Mouse (Mus musculus): ENCODE results near the gene Neb. TPM values are rescaled to one million over a fixed set of nuclear protein-coding genes. Genes with fewer than 3 reads are reported as not detected.
"Not testable (repeated sequence)": the region's sequence is repeated elsewhere in the genome, so short reads cannot be mapped to it uniquely, and the experiment has no call there.

Gene Neb
- polyA plus RNA-seq, 1 experiment from 2014 or later = 2.0 TPM

- Histone ChIP-seq H3K27me3 (replicated peaks) (no peaks in the 10 kb centered on the region), H3K9ac (no peak overlapping the region), H3K4me3 (no peak overlapping the region), H3K9me3 (no peaks in the 10 kb centered on the region), H3K4me1 (no peaks in the 10 kb centered on the region), H3K4me2 (no peak overlapping the region), H3K36me3 (no peaks in the 10 kb centered on the region), H3K27ac (replicated peaks) (no peak overlapping the region)
- no peak for ATAC-seq (ENCODE audit: extremely low read depth, insufficient number of reproducible peaks, low FRiP score, low TSS enrichment)
- 86% methylated on average over 1 of the region's 1 CpGs for WGBS
Measured at GRCm38 (mm10) chr2:52179678-52180077, 198.6 kb downstream of the Neb start.

- Histone ChIP-seq H3K27me3 (replicated peaks) (no peaks in the 10 kb centered on the region), H3K27ac (replicated peaks) (no peak overlapping the region), H3K9me3 (no peaks in the 10 kb centered on the region), H3K4me3 (no peak overlapping the region), H3K4me1 (no peaks in the 10 kb centered on the region), H3K36me3 (no peaks in the 10 kb centered on the region), H3K9ac (no peak overlapping the region), H3K4me2 (no peak overlapping the region)
- no peak for ATAC-seq (ENCODE audit: extremely low read depth, insufficient number of reproducible peaks, low FRiP score, low TSS enrichment)
- 78% methylated on average over 9 of the region's 9 CpGs for WGBS
Measured at GRCm38 (mm10) chr2:52177726-52178125, 200.5 kb downstream of the Neb start.

- Histone ChIP-seq H3K9ac (no peak overlapping the region), H3K4me1 (no peaks in the 10 kb centered on the region), H3K4me3 (no peak overlapping the region), H3K9me3 (no peaks in the 10 kb centered on the region), H3K27me3 (replicated peaks) (no peaks in the 10 kb centered on the region), H3K27ac (replicated peaks) (no peak overlapping the region), H3K36me3 (no peaks in the 10 kb centered on the region), H3K4me2 (no peak overlapping the region)
- WGBS = 83% methylated on average over 7 of the region's 7 CpGs
- ATAC-seq (ENCODE audit: extremely low read depth, insufficient number of reproducible peaks, low FRiP score, low TSS enrichment) = no peak
Measured at GRCm38 (mm10) chr2:52177184-52177583, 201.1 kb downstream of the Neb start.

GRCm38 (mm10) chr2:52176537-52176936 is 201.7 kb downstream of the Neb start:
- ATAC-seq (ENCODE audit: extremely low read depth, insufficient number of reproducible peaks, low FRiP score, low TSS enrichment) = no peak
- WGBS = 51% methylated on average over 8 of the region's 8 CpGs
- H3K36me3 ChIP-seq = no peaks in the 10 kb centered on the region

GRCm38 (mm10) chr2:52174951-52175350 is 203.3 kb downstream of the Neb start:
- Histone ChIP-seq H3K4me2 (no peak overlapping the region), H3K27ac (replicated peaks) (no peak overlapping the region), H3K9ac (no peak overlapping the region), H3K9me3 (no peaks in the 10 kb centered on the region), H3K27me3 (replicated peaks) (no peaks in the 10 kb centered on the region), H3K36me3 (no peaks in the 10 kb centered on the region), H3K4me3 (no peak overlapping the region), H3K4me1 (no peaks in the 10 kb centered on the region)
- WGBS = 83% methylated on average over 4 of the region's 4 CpGs
- no peak for ATAC-seq (ENCODE audit: extremely low read depth, insufficient number of reproducible peaks, low FRiP score, low TSS enrichment)

More at GRCm38 (mm10) chr2:52176537-52176936, 201.7 kb downstream of the Neb start:
- Histone ChIP-seq H3K9ac (no peak overlapping the region), H3K27me3 (replicated peaks) (no peaks in the 10 kb centered on the region), H3K4me2 (no peak overlapping the region), H3K4me3 (no peak overlapping the region), H3K4me1 (no peaks in the 10 kb centered on the region), H3K27ac (replicated peaks) (no peak overlapping the region), H3K9me3 (no peaks in the 10 kb centered on the region)

- H3K27ac ChIP-seq (replicated peaks) = no peak overlapping the region
Measured at GRCm38 (mm10) chr2:52169243-52170005, 208.8 kb downstream of the Neb start.

GRCm38 (mm10) chr2:52153064-52153463 is 225.2 kb downstream of the Neb start:
- H3K9me3 ChIP-seq = no peaks in the 10 kb centered on the region
- H3K4me3 ChIP-seq = no peak overlapping the region
- H3K4me1 ChIP-seq = peaks cover 19% of the 10 kb centered on the region
- no peak overlapping the region for H3K27ac ChIP-seq (replicated peaks)
- H3K27me3 ChIP-seq (replicated peaks) = no peaks in the 10 kb centered on the region
- no peaks in the 10 kb centered on the region for H3K36me3 ChIP-seq
- no peak overlapping the region for H3K9ac ChIP-seq
- H3K4me2 ChIP-seq = no peak overlapping the region
- 40% methylated on average over 3 of the region's 3 CpGs for WGBS
- no peak for ATAC-seq (ENCODE audit: extremely low read depth, insufficient number of reproducible peaks, low FRiP score, low TSS enrichment)

More at GRCm38 (mm10) chr2:52169243-52170005, 208.8 kb downstream of the Neb start:
- no peaks in the 10 kb centered on the region for H3K36me3 ChIP-seq
- H3K4me2 ChIP-seq = no peak overlapping the region
- H3K4me3 ChIP-seq = no peak overlapping the region
- H3K27me3 ChIP-seq (replicated peaks) = no peaks in the 10 kb centered on the region
- H3K9me3 ChIP-seq = no peaks in the 10 kb centered on the region
- 57% methylated on average over 7 of the region's 7 CpGs for WGBS
- H3K9ac ChIP-seq = no peak overlapping the region
- ATAC-seq (ENCODE audit: extremely low read depth, insufficient number of reproducible peaks, low FRiP score, low TSS enrichment) = no peak
- H3K4me1 ChIP-seq = peaks cover 4% of the 10 kb centered on the region; the same call in 1 of the 2 replicates

GRCm38 (mm10) chr2:52133351-52133750 is 244.9 kb downstream of the Neb start:
- no peak overlapping the region for H3K4me2 ChIP-seq
- H3K4me3 ChIP-seq = no peak overlapping the region
- 0 out of 2 replicates have a peak, but pooled peaks cover 6% of the 10 kb centered on the region for H3K9me3 ChIP-seq
- no peaks in the 10 kb centered on the region for H3K27me3 ChIP-seq (replicated peaks)
- WGBS = 95% methylated on average over 2 of the region's 2 CpGs
- H3K4me1 ChIP-seq = peaks cover 8% of the 10 kb centered on the region
- H3K36me3 ChIP-seq = peaks cover 28% of the 10 kb centered on the region
- H3K27ac ChIP-seq (replicated peaks) = no peak overlapping the region
- ATAC-seq (ENCODE audit: extremely low read depth, insufficient number of reproducible peaks, low FRiP score, low TSS enrichment) = no peak
- H3K9ac ChIP-seq = no peak overlapping the region

GRCm38 (mm10) chr2:52131370-52131769 is 246.9 kb downstream of the Neb start:
- H3K4me3 ChIP-seq; H3K27me3 ChIP-seq (replicated peaks); ATAC-seq (ENCODE audit: extremely low read depth, insufficient number of reproducible peaks, low FRiP score, low TSS enrichment); H3K4me2 ChIP-seq; H3K4me1 ChIP-seq; H3K27ac ChIP-seq (replicated peaks); H3K9ac ChIP-seq: not testable (repeated sequence)
- Histone ChIP-seq H3K36me3 (peaks cover 32% of the 10 kb centered on the region), H3K9me3 (peaks cover 15% of the 10 kb centered on the region; the same call in 1 of the 2 replicates)
- WGBS = 95% methylated on average over 20 of the region's 20 CpGs

- H3K9me3 ChIP-seq = no peaks in the 10 kb centered on the region
- no peak overlapping the region for H3K9ac ChIP-seq
- 90% methylated on average over 1 of the region's 1 CpGs for WGBS
- H3K4me3 ChIP-seq = no peak overlapping the region
- ATAC-seq (ENCODE audit: extremely low read depth, insufficient number of reproducible peaks, low FRiP score, low TSS enrichment) = no peak
- H3K36me3 ChIP-seq = peaks cover 95% of the 10 kb centered on the region
- no peak overlapping the region for H3K27ac ChIP-seq (replicated peaks)
- H3K4me2 ChIP-seq = no peak overlapping the region
- no peaks in the 10 kb centered on the region for H3K4me1 ChIP-seq
- H3K27me3 ChIP-seq (replicated peaks) = no peaks in the 10 kb centered on the region
Measured at GRCm38 (mm10) chr2:52114086-52114485, 264.2 kb downstream of the Neb start.
